Mouse (Mus musculus) gastrocnemius, postnatal 36 days (tissue): Measurements from ENCODE around the gene Rnf32. TPM values are rescaled to one million over a fixed set of nuclear protein-coding genes. Genes with fewer than 3 reads are reported as not detected.

Experiments used
- DNase-seq, 2 experiments: peaks; one replicate each; pipeline ENCODE4 v3.0.0; 2022
- intact Hi-C: fragments of 180-260 bp; cut with DNase I; formaldehyde crosslinking; loops from one replicate; pipeline ENCODE4 v1.15.1; 2025
- total RNA-seq, 2 experiments: library from RNA; stranded (reverse); gene quantifications; 2 replicates each; pipeline ENCODE4 v1.2.3; 2021

The Rnf32 gene
- total RNA-seq, 2 experiments from 2014 or later, result 0.86 to 1.4 TPM

- intact Hi-C loops, result no loop called here
- no peak for DNase-seq
Measured at GRCm38 (mm10) chr5:29270879-29271278, 75.1 kb downstream of the Rnf32 start.

- intact Hi-C loops, result no loop called here
- no peak for DNase-seq
Measured at GRCm38 (mm10) chr5:29273426-29273825, 77.6 kb downstream of the Rnf32 start.

- no peak for DNase-seq
- intact Hi-C loops, result no loop called here
Measured at GRCm38 (mm10) chr5:29274746-29275145, 79.0 kb downstream of the Rnf32 start.

Other genes starting within 250 kb of the Rnf32 start
- 1 to 10 TPM; 9.8 to 9.9 TPM for gene Lmbr1, start 182.4 kb downstream of the Rnf32 start, total RNA-seq
- 10 to 100 TPM in 1 of 2 experiments, 1 to 10 TPM in 1; 8.9 to 10.4 TPM for gene Nom1, start 238.7 kb downstream of the Rnf32 start, total RNA-seq